Mouse (Mus musculus) neutrophil, adult 59 days (primary cell): Measurements from ENCODE around the gene Emc3. TPM values are rescaled to one million over a fixed set of nuclear protein-coding genes. Genes with fewer than 3 reads are reported as not detected.

Source experiments
- total RNA-seq, 2 experiments: library from RNA; stranded (reverse); gene quantifications; 1 replicate in 1 of 2; 2 replicates in 1 of 2; pipeline ENCODE4 v1.2.4; 2023

Gene Emc3
- 10 to 100 TPM; 44.1 to 51.6 TPM for total RNA-seq

DNA sequence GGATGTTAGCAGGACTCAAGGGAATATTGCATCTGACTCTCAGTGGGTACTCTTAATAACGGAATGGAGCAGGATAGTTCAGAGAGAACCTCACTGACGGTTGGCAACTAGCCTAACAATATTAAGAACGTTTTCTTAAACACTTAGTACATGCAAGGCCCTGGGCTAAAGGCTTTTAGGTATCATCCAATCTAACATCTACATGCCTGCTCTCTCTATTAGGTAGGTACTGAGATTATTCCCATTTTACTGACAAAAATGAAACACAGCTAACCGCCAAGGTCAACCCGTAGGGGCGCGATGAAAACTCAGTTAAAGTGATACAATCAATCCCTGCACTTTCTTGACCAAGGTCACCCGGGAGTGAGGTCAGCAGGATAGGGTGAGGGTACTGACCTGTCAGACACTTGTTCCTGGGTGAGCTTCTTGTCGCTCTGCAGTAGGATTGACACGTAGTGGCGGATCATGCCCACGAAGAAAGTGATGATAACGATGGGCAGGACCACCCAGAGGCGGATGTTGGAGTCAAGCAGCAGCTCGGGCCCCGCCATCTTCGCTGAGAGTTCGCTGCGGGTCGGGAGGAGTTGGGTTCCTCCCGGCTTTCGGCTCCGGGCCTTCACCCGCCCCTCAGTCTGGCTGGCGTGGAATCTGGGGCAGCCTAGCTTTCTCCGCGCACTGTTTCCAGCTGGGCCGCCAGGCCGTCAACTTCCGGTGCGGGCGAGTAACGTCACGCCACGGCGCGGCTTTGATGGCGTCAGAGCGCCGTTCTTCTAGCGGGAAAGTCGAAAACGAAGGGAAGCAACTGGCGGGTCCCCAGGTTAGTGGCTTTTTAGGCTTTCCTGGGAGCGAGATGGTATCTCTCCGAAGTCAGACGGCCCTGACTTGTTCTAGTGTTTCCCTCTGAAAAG is at the start of gene Emc3, which contains the start of gene Fancd2:
Emc3 (minus strand) TSS at position 721 of the 908 bp plus-strand sequence.
Fancd2 (plus strand) TSS at position 751 of the 908 bp plus-strand sequence.

DNA sequence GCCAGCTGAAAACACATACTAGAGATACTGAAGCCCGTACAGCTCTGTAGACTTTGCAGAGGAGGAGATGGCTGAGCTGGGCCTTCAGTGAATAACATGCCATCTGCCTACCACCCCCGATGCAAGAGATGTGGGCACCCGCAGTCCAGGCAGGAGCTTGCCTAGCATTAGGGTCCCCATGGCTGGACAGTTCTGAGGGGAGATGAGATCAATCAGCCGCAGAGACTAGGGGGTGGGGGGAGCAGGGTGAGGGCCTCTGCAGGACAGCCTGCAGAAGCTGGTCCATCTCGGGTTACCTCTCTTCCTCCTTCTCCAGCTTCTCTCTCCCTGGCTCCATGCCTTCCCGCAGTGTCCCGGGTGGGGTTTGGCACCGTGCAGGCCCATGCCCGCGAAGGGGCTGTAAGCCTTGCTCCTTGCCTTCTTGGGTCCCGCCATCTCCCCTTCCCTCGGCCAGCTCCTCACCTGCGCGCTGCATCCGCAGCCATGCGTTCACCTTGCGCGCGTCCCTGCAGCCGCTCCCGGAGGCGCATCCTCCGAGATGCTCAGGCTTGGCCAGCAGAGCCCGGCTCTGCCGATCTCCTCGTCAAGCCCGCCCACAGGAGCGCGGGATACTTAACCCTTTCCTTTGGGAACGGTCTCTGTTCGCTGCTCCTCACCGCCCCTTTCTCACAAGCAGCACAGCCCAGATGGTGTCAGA is 29.9 kb downstream of the Emc3 start, which contains the start of gene Prrt3:
Prrt3 (minus strand) TSS at position 544 of the 697 bp plus-strand sequence.

DNA sequence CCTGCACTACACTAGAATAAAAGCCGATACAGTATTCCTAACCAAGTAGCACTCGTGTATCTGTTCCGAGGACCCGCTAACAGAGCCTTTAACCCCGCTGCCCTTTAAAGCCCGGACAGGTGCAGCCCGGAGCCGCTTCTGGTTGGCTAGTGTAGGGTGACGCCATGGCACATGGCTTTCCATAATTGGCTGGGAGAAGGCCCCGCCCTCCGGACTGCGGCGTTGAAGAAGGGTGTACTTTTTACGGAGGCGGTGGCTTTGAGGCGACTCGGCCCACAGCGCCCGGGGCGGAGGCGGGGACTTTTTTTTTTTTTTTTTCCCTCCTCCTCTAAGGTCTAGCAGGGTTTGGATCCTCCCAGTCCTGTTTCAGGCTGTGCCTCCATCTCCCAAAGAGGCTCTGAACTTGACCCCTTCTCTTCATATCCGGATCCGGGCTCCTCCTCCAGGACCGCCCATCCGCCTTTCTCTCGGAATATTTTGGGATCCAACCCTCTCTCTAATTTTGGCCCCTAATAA is 48.3 kb downstream of the Emc3 start, which contains the start of gene Creld1:
Creld1 (plus strand) TSS at position 198 of the 516 bp plus-strand sequence.

DNA sequence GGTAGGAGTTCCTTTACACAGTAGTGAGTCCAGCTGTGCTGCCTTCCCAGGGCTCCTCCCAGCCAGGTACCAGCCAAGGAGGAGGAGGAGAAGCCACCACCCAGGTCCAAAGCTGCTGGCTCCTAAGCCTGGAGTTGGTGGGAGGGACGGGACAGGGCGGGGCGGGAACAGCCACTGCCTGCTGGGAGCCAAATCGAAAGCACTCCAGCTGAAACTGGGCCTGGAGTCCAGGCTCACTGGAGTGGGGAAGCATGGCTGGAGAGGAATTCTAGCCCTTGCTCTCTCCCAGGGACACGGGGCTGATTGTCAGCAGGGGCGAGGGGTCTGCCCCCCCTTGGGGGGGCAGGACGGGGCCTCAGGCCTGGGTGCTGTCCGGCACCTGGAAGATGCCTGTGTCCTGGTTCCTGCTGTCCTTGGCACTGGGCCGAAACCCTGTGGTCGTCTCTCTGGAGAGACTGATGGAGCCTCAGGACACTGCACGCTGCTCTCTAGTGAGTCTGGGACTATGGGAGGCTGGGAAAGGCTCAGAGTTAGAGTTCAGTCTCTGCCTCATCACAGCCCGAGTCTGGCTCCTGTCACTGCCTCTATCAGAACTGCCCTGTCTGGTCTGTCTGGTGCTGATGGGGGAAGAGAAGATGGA is 60.0 kb downstream of the Emc3 start, which contains the start of gene Il17rc:
Il17rc (plus strand) TSS at position 131 of the 640 bp plus-strand sequence.

Other genes starting within 250 kb of the Emc3 start
- 1 to 10 TPM in 1 of 2 experiments, under 1 TPM in 1; 0.57 to 1.6 TPM for gene Cpne9, start 249.3 kb downstream of the Emc3 start, total RNA-seq
- gene Brpf1, start 224.5 kb downstream of the Emc3 start, total RNA-seq: 100 to 1,000 TPM; 110 to 113 TPM
- gene Ogg1, start 204.7 kb downstream of the Emc3 start, total RNA-seq: 10 to 100 TPM; 10.9 to 11.4 TPM
- 10 to 100 TPM; 32.5 to 35.2 TPM for gene Camk1, start 187.7 kb downstream of the Emc3 start, total RNA-seq
- gene Tada3, start 153.8 kb downstream of the Emc3 start, total RNA-seq: 10 to 100 TPM; 24.6 to 27.1 TPM
- 100 to 1,000 TPM; 474 to 514 TPM for gene Arpc4, start 153.5 kb downstream of the Emc3 start, total RNA-seq
- gene Ttll3, start 142.4 kb downstream of the Emc3 start, total RNA-seq: 10 to 100 TPM; 34.3 to 35.3 TPM
- 1 to 10 TPM; 3.1 to 3.7 TPM for gene Rpusd3, start 112.3 kb downstream of the Emc3 start, total RNA-seq
- not detected for gene Cidec, start 95.9 kb downstream of the Emc3 start, total RNA-seq
- gene Jagn1, start 89.1 kb downstream of the Emc3 start, total RNA-seq: 10 to 100 TPM; 10.6 to 11.6 TPM
- not detected for gene Il17re, start 73.2 kb downstream of the Emc3 start, total RNA-seq
- gene Il17rc, start 60.2 kb downstream of the Emc3 start, total RNA-seq: not detected
- gene Creld1, start 48.4 kb downstream of the Emc3 start, total RNA-seq: 1 to 10 TPM; 2.6 to 3.2 TPM
- gene Prrt3, start 29.7 kb downstream of the Emc3 start, total RNA-seq: under 1 TPM in 1 of 2 experiments, not detected in 1; 0.13 TPM
- 10 to 100 TPM; 14.5 to 16.7 TPM for gene Fancd2, start within 50 bp of the Emc3 start, total RNA-seq
- gene Fancd2os, start 69.1 kb upstream of the Emc3 start, total RNA-seq: not detected
- gene Brk1, start 73.1 kb upstream of the Emc3 start, total RNA-seq: 100 to 1,000 TPM; 120 to 142 TPM
- 10 to 100 TPM; 17.4 to 24.4 TPM for gene Vhl, start 92.3 kb upstream of the Emc3 start, total RNA-seq
- gene Irak2, start 106.8 kb upstream of the Emc3 start, total RNA-seq: 100 to 1,000 TPM; 101 to 119 TPM
- gene Tatdn2, start 165.4 kb upstream of the Emc3 start, total RNA-seq: 100 to 1,000 TPM in 1 of 2 experiments, 10 to 100 TPM in 1; 90.1 to 112 TPM
- not detected for gene Ghrl, start 188.2 kb upstream of the Emc3 start, total RNA-seq
- gene Sec13, start 209.1 kb upstream of the Emc3 start, total RNA-seq: 10 to 100 TPM; 67.5 to 79.3 TPM